Mouse (Mus musculus): ENCODE results near the gene Tiam2.
A peak's percentile ranks its signal among the peaks of the same experiment; 100 is the strongest.

Tiam2 gene

GRCm38 (mm10) chr17:3498580-3498979 is 172.2 kb downstream of the Tiam2 start:
- DNase-seq (ENCODE audit: low read depth), result no peak

- no peak for DNase-seq (ENCODE audit: low read depth)
Observed at GRCm38 (mm10) chr17:3499468-3499867, 173.1 kb downstream of the Tiam2 start.

- no peak for DNase-seq (ENCODE audit: low read depth)
Observed at GRCm38 (mm10) chr17:3500076-3500475, 173.7 kb downstream of the Tiam2 start.

- no peak for DNase-seq (ENCODE audit: low read depth)
Observed at GRCm38 (mm10) chr17:3500936-3501335, 174.6 kb downstream of the Tiam2 start.

DNA sequence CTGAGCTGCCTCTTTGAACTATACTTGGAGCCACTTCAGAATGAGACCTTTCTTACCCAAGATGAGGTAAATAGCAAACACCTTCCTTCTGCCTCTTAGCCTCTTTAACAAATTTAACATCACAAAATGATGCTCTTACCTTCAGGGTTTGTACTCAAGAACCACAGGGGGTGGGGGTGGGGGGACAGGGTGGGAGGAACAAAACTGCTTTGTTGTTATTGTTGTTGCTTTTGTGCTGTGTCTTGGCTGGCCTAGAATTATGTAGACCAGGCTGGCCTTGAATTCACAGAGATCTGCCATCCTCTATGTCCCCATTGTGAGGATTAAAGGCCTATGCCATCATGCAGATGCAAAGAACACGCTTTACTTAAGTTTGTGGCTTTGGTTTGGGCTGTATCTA is 179.3 kb downstream of the Tiam2 start:
- DNase-seq (ENCODE audit: low read depth), result no peak

GRCm38 (mm10) chr17:3506508-3506907 is 180.1 kb downstream of the Tiam2 start:
- DNase-seq (ENCODE audit: low read depth), result no peak

DNA sequence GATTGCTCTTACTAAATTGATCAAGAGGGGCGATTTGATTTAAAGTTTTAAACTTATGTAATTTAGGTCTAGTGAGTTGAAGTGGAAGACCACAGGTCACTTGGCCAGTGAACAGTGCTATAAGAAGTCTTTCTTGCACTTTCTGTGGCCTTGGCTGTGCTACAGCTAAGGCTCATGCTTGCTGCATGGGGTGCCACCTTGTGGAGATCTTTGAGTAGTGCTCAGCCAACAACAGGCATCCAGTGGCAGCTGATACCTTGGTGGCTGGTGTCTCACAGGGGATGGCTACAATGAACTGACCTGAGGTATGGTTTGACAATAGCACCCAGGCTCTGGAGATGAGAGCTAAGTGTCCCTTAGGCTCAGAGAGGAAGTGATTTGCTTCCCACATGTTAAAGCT is 183.5 kb downstream of the Tiam2 start:
- DNase-seq (ENCODE audit: low read depth), result peak; percentile 64

DNA sequence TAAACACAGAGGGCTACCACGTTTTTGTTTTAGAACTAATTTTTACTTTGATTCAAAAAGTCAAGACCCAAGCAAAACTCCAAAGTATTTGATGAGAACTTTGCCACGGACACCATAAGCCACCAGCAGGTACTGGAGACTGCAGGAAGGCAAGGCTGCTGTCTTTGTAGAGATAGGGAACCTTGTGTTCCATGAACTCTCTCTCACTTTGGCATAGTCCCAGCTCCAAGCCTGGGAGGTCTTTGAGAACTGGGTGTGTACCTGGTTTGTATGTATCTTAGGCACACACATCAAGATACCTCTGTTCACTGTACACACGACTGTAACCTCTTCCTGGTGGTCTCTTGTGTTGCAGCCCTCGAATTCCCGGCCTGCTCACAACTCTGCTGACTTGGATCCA is 187.9 kb downstream of the Tiam2 start:
- no peak for DNase-seq (ENCODE audit: low read depth)

DNA sequence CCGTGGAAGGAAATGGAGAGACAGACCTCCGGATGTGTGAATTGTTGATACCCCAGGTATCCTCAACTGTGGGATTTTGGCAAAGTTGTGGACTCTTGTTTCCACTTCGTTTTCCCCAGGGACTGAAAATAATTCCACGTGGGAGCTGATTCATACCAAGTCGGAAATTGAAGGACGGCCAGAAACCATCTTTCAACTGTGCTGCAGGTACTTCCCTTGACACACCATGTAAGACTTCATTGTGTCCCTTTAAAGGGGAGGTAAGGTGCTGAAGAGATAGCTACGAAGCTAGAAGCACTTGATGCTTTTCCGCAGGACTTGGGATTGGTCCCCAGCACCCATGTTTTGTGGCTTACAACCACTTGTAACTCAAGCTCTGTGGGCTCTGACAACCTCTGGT is 189.5 kb downstream of the Tiam2 start:
- no peak for DNase-seq (ENCODE audit: low read depth)

GRCm38 (mm10) chr17:3516406-3516805 is 190.0 kb downstream of the Tiam2 start:
- no peak for DNase-seq (ENCODE audit: low read depth)

DNA sequence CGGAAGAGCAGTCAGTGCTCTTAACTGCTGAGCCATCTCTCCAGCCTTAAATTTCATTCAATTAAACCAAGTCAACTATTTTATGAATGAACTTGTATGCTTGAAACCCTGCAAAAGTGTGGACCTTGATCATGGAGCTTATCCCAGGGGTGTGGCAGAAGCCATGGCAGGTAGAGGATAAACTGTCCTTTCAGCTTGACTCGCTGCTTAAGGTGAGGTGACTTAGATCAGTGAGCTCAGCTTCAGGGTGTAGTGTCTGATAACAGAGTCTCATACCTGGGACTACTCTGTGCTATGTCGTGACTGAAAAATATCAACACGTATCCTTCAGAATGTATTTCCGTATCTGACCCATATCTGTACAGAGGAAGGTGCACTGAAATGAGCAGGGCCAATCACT is 194.0 kb downstream of the Tiam2 start:
- DNase-seq (ENCODE audit: low read depth), result no peak

DNA sequence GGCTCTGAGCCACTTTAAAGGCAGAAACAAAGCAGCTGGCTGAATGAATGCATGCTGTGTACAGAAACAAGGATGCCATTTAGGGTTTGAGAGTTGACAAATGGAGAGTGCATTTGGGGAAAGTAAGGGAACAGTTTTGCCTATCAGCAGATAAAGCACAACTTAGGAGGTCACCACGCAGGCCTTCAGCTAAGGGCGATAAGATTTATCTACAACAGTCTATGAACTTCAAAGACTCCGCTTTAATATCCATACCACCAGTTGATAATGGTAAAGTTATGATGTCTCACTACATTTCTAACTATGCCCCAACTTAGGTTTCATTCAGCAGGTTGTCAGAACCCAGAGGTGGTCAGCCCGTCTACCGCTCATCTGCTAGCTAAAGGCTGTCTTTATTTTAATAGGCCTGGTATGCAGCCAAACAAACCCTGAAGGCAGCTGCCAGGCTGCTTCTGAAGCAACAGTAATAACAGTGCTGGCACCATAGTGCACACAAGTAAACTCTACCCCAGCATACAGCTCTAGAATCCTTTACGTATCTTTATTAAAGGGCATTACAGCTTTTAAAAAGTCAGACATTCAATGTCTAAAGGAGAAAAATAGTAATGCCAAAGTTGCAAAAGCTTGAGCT is 201.6 kb downstream of the Tiam2 start:
- no peak for DNase-seq (ENCODE audit: low read depth)

GRCm38 (mm10) chr17:3529523-3529922 is 203.2 kb downstream of the Tiam2 start:
- no peak for DNase-seq (ENCODE audit: low read depth)

DNA sequence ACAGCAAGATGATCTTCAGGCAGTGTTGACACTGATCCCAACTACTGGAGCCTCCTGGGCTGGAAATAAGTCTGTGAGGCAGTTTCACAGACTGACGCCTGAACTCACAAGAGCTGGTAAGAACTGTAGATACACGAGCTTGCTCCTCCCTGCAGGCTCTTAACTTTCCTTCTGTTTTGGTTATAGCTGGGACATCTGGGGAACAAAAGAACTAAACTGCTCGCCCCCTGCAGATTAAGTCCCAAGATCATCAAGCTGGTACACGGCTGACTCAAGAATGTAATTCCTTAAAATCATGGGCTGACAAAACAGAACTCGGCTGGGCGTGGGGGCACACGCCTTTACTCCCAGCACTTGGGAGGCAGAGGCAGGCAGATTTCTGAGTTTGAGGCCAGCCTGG is 204.2 kb downstream of the Tiam2 start:
- DNase-seq (ENCODE audit: low read depth), result no peak

DNA sequence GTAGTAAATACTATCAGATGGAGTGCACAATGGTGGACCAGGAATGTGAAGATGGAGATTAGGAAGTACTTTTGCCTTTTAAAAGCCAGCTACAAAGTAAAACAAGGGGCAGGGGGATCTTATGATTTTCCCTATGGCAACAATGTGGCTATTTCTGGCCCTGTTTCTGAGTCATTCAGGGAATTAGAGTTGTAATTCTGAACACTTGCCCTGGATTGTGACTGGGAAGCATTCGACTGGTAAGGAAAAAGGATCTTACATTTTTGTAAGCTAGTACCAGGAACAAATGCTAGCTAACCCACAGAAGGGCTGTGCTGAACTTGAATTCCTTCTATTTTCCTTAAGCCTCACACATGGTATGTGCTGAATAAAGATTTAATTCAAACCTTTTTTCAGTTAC is 205.3 kb downstream of the Tiam2 start:
- no peak for DNase-seq (ENCODE audit: low read depth)

DNA sequence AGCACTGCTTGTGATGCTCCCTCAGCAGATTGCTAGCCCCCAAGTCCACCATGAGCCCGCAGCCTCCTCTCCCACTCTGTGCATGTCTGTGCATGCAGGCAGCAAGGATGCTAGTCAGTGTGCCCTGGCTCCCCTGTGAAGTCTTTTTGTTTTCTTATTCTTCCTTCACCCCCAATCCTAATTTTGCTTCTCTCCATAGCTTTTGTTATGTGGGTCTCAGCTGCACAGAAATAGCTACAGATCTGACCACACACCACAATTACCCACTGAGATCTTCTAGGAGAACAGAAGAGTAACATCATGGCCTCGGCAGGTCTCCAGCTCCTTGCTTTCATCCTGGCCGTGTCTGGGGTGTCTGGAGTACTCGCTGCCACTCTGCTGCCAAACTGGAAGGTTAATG is 205.9 kb downstream of the Tiam2 start, which contains the start of gene Cldn20:
Gene Cldn20 (plus strand): TSS at position 301 of the 400 bp plus-strand sequence.
- no peak for DNase-seq (ENCODE audit: low read depth)

GRCm38 (mm10) chr17:3533425-3533824 is 207.1 kb downstream of the Tiam2 start:
- peak; percentile 53 for DNase-seq (ENCODE audit: low read depth)

- no peak for DNase-seq (ENCODE audit: low read depth)
Observed at GRCm38 (mm10) chr17:3540304-3540703, 213.9 kb downstream of the Tiam2 start.

DNA sequence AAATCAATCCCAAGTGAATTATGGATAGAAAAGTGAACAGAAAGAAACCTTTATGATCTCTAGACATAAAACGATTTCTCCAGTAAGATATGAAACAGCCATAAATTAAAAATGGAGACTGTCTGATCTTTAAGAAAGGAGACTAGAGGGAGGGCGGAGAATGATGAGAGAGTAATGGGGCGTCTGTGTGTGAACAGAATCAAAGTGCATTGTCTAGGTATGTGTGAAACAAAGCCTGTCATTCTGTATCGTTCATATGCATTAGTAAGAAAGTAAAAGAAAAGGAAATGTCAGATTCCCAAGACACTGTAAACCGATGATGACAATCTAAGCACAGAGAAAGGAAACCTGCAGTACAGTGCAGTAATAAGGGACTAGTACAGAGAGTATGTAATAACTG is 214.7 kb downstream of the Tiam2 start:
- no peak for DNase-seq (ENCODE audit: low read depth)

GRCm38 (mm10) chr17:3547725-3548124 is 221.4 kb downstream of the Tiam2 start:
- DNase-seq (ENCODE audit: low read depth), result no peak

DNA sequence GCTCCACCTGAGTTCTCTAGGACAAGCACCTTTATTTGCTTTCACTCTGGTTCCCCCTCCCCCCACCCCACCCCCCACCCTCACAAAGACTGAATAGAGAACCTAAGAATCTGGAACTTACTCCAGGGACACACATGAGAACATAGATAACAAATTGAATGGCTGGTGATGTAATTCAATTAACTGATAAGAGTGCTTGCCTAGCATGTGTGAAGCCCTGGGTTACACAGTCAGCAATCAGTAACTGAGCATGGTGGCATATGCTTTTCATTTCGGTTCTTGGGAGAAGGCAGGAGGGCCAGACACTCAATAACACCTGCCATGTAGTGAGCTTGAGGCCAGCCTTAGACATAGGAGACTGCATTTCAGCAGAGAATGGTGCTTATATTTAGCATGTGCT is 229.9 kb downstream of the Tiam2 start:
- peak; percentile 13 for DNase-seq (ENCODE audit: low read depth)

- DNase-seq (ENCODE audit: low read depth), result peak; percentile 99
Observed at GRCm38 (mm10) chr17:3557331-3558311, 231.2 kb downstream of the Tiam2 start, which contains the start of gene Tfb1m. Gene Tfb1m (minus strand): TSS chr17:3557781.

- DNase-seq (ENCODE audit: low read depth), result no peak
Observed at GRCm38 (mm10) chr17:3558356-3558870, 232.0 kb downstream of the Tiam2 start.
